Mouse (Mus musculus) hindbrain, embryonic 15.5 days (tissue): Measurements from ENCODE around the gene Elp1. TPM values are rescaled to one million over a fixed set of nuclear protein-coding genes. Genes with fewer than 3 reads are reported as not detected.

Experiments used
- ATAC-seq: fragments of 200-750 bp; cut with Nextera tagmentation; 2 replicates; pipeline ENCODE4 v1.8.0; 2017; ENCODE audit warnings: low read depth, moderate number of reproducible peaks, moderate TSS enrichment; ENCODE audit not compliant: low FRiP score
- H3K27ac ChIP-seq: fragments of 300-500 bp; sonication (generic); replicated peaks from 2 replicates; pipeline ENCODE4 v1.5.1; 2015; ENCODE audit warnings: mild to moderate bottlenecking, inconsistent platforms
- H3K27me3 ChIP-seq: fragments of 300-500 bp; sonication (generic); 2 replicates; pipeline ENCODE4 v1.6.1; 2015; ENCODE audit warnings: control low read depth, inconsistent platforms
- H3K36me3 ChIP-seq: fragments of 300-500 bp; sonication (generic); 2 replicates; pipeline ENCODE4 v1.6.1; 2015; ENCODE audit warnings: control low read depth, inconsistent platforms
- H3K4me1 ChIP-seq: fragments of 300-500 bp; sonication (generic); replicated peaks from 2 replicates; pipeline ENCODE4 v1.6.1; 2015; ENCODE audit warnings: control low read depth, inconsistent platforms
- H3K4me2 ChIP-seq: fragments of 300-500 bp; sonication (generic); 2 replicates; pipeline ENCODE4 v1.6.1; 2015; ENCODE audit warnings: moderate library complexity, mild to moderate bottlenecking, inconsistent platforms
- H3K4me3 ChIP-seq: fragments of 300-500 bp; sonication (generic); 2 replicates; pipeline ENCODE4 v1.5.1; 2015; ENCODE audit warnings: mild to moderate bottlenecking, inconsistent platforms
- H3K9ac ChIP-seq: fragments of 300-500 bp; sonication (generic); 2 replicates; pipeline ENCODE4 v1.6.1; 2015; ENCODE audit warnings: inconsistent platforms
- H3K9me3 ChIP-seq: fragments of 300-500 bp; sonication (generic); 2 replicates; pipeline ENCODE4 v1.6.1; 2016; ENCODE audit warnings: control low read depth, inconsistent platforms
- whole genome bisulfite sequencing: fragments of 180-500 bp; shearing (Covaris S2); methylation state at CpG from one replicate; pipeline ENCODE4 v1.1.7; 2015; 5-methylcytosine and 5-hydroxymethylcytosine counted together
- polyA plus RNA-seq: library from polyadenylated mRNA; unstranded; fragments of >200 nt; fragmentation: Nextera tagmentation; extraction: Ambion mirVana; gene quantifications from 2 replicates; pipeline ENCODE4 v1.2.1, GENCODE M21; 2015

The Elp1 gene
- polyA plus RNA-seq, 1 experiment from 2014 or later: 58.0 TPM

GRCm38 (mm10) chr4:56722346-56722745 is 79.8 kb downstream of the Elp1 start:
- WGBS: 61% methylated on average over 6 of the region's 6 CpGs
- no peaks in the 10 kb centered on the region for H3K4me1 ChIP-seq
- no peaks in the 10 kb centered on the region for H3K9me3 ChIP-seq
- no peak for ATAC-seq
- H3K9ac ChIP-seq: no peak overlapping the region
- H3K27me3 ChIP-seq: no peaks in the 10 kb centered on the region
- no peak overlapping the region for H3K4me2 ChIP-seq
- no peak overlapping the region for H3K4me3 ChIP-seq
- H3K27ac ChIP-seq: no peak overlapping the region
- H3K36me3 ChIP-seq: no peaks in the 10 kb centered on the region

- no peak overlapping the region for H3K4me3 ChIP-seq
- no peak overlapping the region for H3K4me2 ChIP-seq
- no peak overlapping the region for H3K9ac ChIP-seq
- no peak overlapping the region for H3K27ac ChIP-seq
- H3K4me1 ChIP-seq: no peaks in the 10 kb centered on the region
- no peaks in the 10 kb centered on the region for H3K36me3 ChIP-seq
- WGBS: 30% methylated on average over 3 of the region's 3 CpGs
- no peaks in the 10 kb centered on the region for H3K9me3 ChIP-seq
- no peaks in the 10 kb centered on the region for H3K27me3 ChIP-seq
- no peak for ATAC-seq
Measured at GRCm38 (mm10) chr4:56721469-56721868, 80.7 kb downstream of the Elp1 start.

- Histone ChIP-seq H3K9me3 (no peaks in the 10 kb centered on the region), H3K27me3 (no peaks in the 10 kb centered on the region), H3K4me1 (no peaks in the 10 kb centered on the region), H3K4me3 (no peak overlapping the region), H3K4me2 (no peak overlapping the region), H3K27ac (no peak overlapping the region), H3K9ac (no peak overlapping the region), H3K36me3 (no peaks in the 10 kb centered on the region)
- ATAC-seq: no peak
- WGBS: 88% methylated on average over 9 of the region's 9 CpGs
Measured at GRCm38 (mm10) chr4:56720403-56720802, 81.7 kb downstream of the Elp1 start.

GRCm38 (mm10) chr4:56719456-56719855 is 82.7 kb downstream of the Elp1 start:
- no peak for ATAC-seq
- H3K27ac ChIP-seq: no peak overlapping the region
- H3K9me3 ChIP-seq: no peaks in the 10 kb centered on the region
- no peak overlapping the region for H3K4me2 ChIP-seq
- no peak overlapping the region for H3K9ac ChIP-seq
- H3K4me1 ChIP-seq: no peaks in the 10 kb centered on the region
- no peaks in the 10 kb centered on the region for H3K27me3 ChIP-seq
- 71% methylated on average over 9 of the region's 9 CpGs for WGBS
- no peaks in the 10 kb centered on the region for H3K36me3 ChIP-seq
- no peak overlapping the region for H3K4me3 ChIP-seq

GRCm38 (mm10) chr4:56718573-56719442 is 83.3 kb downstream of the Elp1 start:
- no peak overlapping the region for H3K9ac ChIP-seq
- ATAC-seq: no peak
- no peak overlapping the region for H3K4me3 ChIP-seq
- H3K27ac ChIP-seq: no peak overlapping the region
- H3K9me3 ChIP-seq: no peaks in the 10 kb centered on the region
- no peaks in the 10 kb centered on the region for H3K4me1 ChIP-seq
- no peak overlapping the region for H3K4me2 ChIP-seq
- no peaks in the 10 kb centered on the region for H3K36me3 ChIP-seq
- no peaks in the 10 kb centered on the region for H3K27me3 ChIP-seq
- 73% methylated on average over 12 of the region's 12 CpGs for WGBS

GRCm38 (mm10) chr4:56717932-56718331 is 84.2 kb downstream of the Elp1 start:
- H3K27ac ChIP-seq: no peak overlapping the region
- H3K9me3 ChIP-seq: no peaks in the 10 kb centered on the region
- H3K9ac ChIP-seq: no peak overlapping the region
- no peak overlapping the region for H3K4me3 ChIP-seq
- no peak overlapping the region for H3K4me2 ChIP-seq
- no peak for ATAC-seq
- no peaks in the 10 kb centered on the region for H3K27me3 ChIP-seq
- no peaks in the 10 kb centered on the region for H3K36me3 ChIP-seq
- WGBS: 89% methylated on average over 3 of the region's 3 CpGs
- no peaks in the 10 kb centered on the region for H3K4me1 ChIP-seq

GRCm38 (mm10) chr4:56716801-56717200 is 85.3 kb downstream of the Elp1 start:
- Histone ChIP-seq H3K4me3 (no peak overlapping the region), H3K27ac (no peak overlapping the region), H3K27me3 (no peaks in the 10 kb centered on the region), H3K4me2 (no peak overlapping the region), H3K9me3 (no peaks in the 10 kb centered on the region), H3K9ac (no peak overlapping the region), H3K4me1 (no peaks in the 10 kb centered on the region), H3K36me3 (no peaks in the 10 kb centered on the region)
- ATAC-seq: no peak
- 60% methylated on average over 5 of the region's 5 CpGs for WGBS

GRCm38 (mm10) chr4:56713155-56713554 is 89.0 kb downstream of the Elp1 start:
- H3K27ac ChIP-seq: no peak overlapping the region
- no peak overlapping the region for H3K4me3 ChIP-seq
- no peak overlapping the region for H3K4me2 ChIP-seq
- H3K27me3 ChIP-seq: no peaks in the 10 kb centered on the region
- 0 out of 2 replicates have a peak, but pooled peaks cover 4% of the 10 kb centered on the region for H3K4me1 ChIP-seq
- H3K9me3 ChIP-seq: no peaks in the 10 kb centered on the region
- H3K9ac ChIP-seq: no peak overlapping the region
- no peak for ATAC-seq
- H3K36me3 ChIP-seq: no peaks in the 10 kb centered on the region
- WGBS: 86% methylated on average over 3 of the region's 3 CpGs

- ATAC-seq: no peak
- H3K4me2 ChIP-seq: no peak overlapping the region
- H3K27me3 ChIP-seq: no peaks in the 10 kb centered on the region
- no peaks in the 10 kb centered on the region for H3K4me1 ChIP-seq
- no peaks in the 10 kb centered on the region for H3K36me3 ChIP-seq
- WGBS: 5% methylated on average over 10 of the region's 10 CpGs
- no peak overlapping the region for H3K4me3 ChIP-seq
- H3K27ac ChIP-seq: no peak overlapping the region
- H3K9ac ChIP-seq: no peak overlapping the region
- no peaks in the 10 kb centered on the region for H3K9me3 ChIP-seq
Measured at GRCm38 (mm10) chr4:56702234-56702633, 99.9 kb downstream of the Elp1 start.

Other genes starting within 250 kb of the Elp1 start
- gene Gm26657, start 62.3 kb downstream of the Elp1 start, polyA plus RNA-seq: not detected in 2 replicates
- not detected in 2 replicates for gene Actl7b, start 60.9 kb downstream of the Elp1 start, polyA plus RNA-seq
- gene Actl7a, start 58.9 kb downstream of the Elp1 start, polyA plus RNA-seq: not detected in 2 replicates
- 15.6 and 16.0 TPM in 2 replicates for gene Fam206a, start within 50 bp of the Elp1 start, polyA plus RNA-seq
- 15.7 and 16.2 TPM in 2 replicates for gene Ctnnal1, start 62.9 kb upstream of the Elp1 start, polyA plus RNA-seq
- gene Tmem245, start 145.1 kb upstream of the Elp1 start, polyA plus RNA-seq: 9.4 and 9.9 TPM in 2 replicates
- gene Frrs1l, start 188.1 kb upstream of the Elp1 start, polyA plus RNA-seq: 21.1 and 25.7 TPM in 2 replicates